16 mouse cellular contexts compared by ENCODE assay signal in genomic region chr1:19218221-19218620, GRCm38 (mm10). TPM values are rescaled to one million over a fixed set of nuclear protein-coding genes. Genes with fewer than 3 reads are reported as not detected.
DNase-seq lines count a peak whose midpoint lies in the region; ATAC-seq and TF ChIP-seq lines count a peak whose summit lies in the region.
"Had no signal": no experiment of that assay in that cellular context is flagged by ENCODE, and none has a peak within 500 bp of the region (broad histone marks: within the 10 kb centered on the region; RNA-seq: fewer than 3 reads in every experiment).

No protein-coding gene starts in this region.

- DNase-seq in kidney, adult 2 months, result peak; percentile 3
- DNase-seq in kidney, adult 18-20 months, result no peak
- DNase-seq in embryonic facial prominence, embryonic 14.5 days (ENCODE audit: low spot score), result no peak
- DNase-seq in right cerebral cortex, postnatal 14 days, result no peak
- no peak for DNase-seq in heart, adult 8-10 months (ENCODE audit: low spot score)
- DNase-seq: adrenal gland, postnatal 36 days; heart, adult 18-20 months; kidney, postnatal 36 days; liver; lung, adult 2 months had no signal

- no peak overlapping the region for H3K27ac ChIP-seq in kidney, adult 2 months (ENCODE audit: insufficient read depth, low read depth, low read length)
- H3K27ac ChIP-seq in embryonic facial prominence, embryonic 14.5 days (replicated peaks; ENCODE audit: low read depth, low read length), result peak overlapping the region; percentile 44; the same call in 1 of the 2 replicates
- H3K27ac ChIP-seq in midbrain, embryonic 12.5 days (replicated peaks), result 0 out of 2 replicates have a peak overlapping the region, but pooled peaks have one; percentile 15
- no peak overlapping the region for H3K27ac ChIP-seq in neural tube, embryonic 15.5 days (replicated peaks)
- H3K27ac ChIP-seq: forebrain, embryonic 10.5 days had no signal

- H3K4me3 ChIP-seq in kidney, adult 2 months (ENCODE audit: insufficient read depth, low read depth, low read length), result peak overlapping the region; percentile 3; the same call in 1 of the 2 replicates
- H3K4me3 ChIP-seq in embryonic facial prominence, embryonic 14.5 days (ENCODE audit: low read depth, low read length), result no peak overlapping the region; the same call in 1 of the 2 replicates
- H3K4me3 ChIP-seq in midbrain, embryonic 12.5 days, result peak overlapping the region; percentile 21
- no peak overlapping the region for H3K4me3 ChIP-seq in neural tube, embryonic 15.5 days (replicated peaks)

- H3K4me1 ChIP-seq in kidney, adult 2 months (ENCODE audit: control insufficient read depth, insufficient read depth, low read length), result no peaks in the 10 kb centered on the region
- no peaks in the 10 kb centered on the region for H3K4me1 ChIP-seq in embryonic facial prominence, embryonic 14.5 days (ENCODE audit: control insufficient read depth, insufficient read depth, low read length)
- no peaks in the 10 kb centered on the region; the same call in 1 of the 2 replicates for H3K4me1 ChIP-seq in midbrain, embryonic 12.5 days
- H3K4me1 ChIP-seq in neural tube, embryonic 15.5 days, result peaks cover 15% of the 10 kb centered on the region

- TF ChIP-seq POLR2A in kidney, adult 2 months (IDR thresholded peaks at IDR 0.05; ENCODE audit: low read depth, low read length), result no peak

- H3K27me3 ChIP-seq in kidney, adult 2 months (replicated peaks; ENCODE audit: control insufficient read depth, insufficient read depth, low read length), result 0 out of 2 replicates have a peak, but pooled peaks cover 1% of the 10 kb centered on the region
- H3K27me3 ChIP-seq in embryonic facial prominence, embryonic 14.5 days (replicated peaks; ENCODE audit: control insufficient read depth, insufficient read depth, low read length), result peaks cover 93% of the 10 kb centered on the region
- peaks cover 87% of the 10 kb centered on the region for H3K27me3 ChIP-seq in midbrain, embryonic 12.5 days
- H3K27me3 ChIP-seq in neural tube, embryonic 15.5 days (replicated peaks), result peaks cover 83% of the 10 kb centered on the region

- WGBS in kidney, adult 2 months, result 14% methylated on average over 7 of the region's 7 CpGs
- 31% methylated on average over 5 of the region's 7 CpGs for WGBS in embryonic facial prominence, embryonic 14.5 days
- 2% methylated on average over 7 of the region's 7 CpGs for WGBS in midbrain, embryonic 12.5 days
- 4% methylated on average over 7 of the region's 7 CpGs for WGBS in neural tube, embryonic 15.5 days

- H3K9ac ChIP-seq in embryonic facial prominence, embryonic 14.5 days (ENCODE audit: low read depth, low read length), result peak overlapping the region; percentile 37; the same call in 1 of the 2 replicates
- H3K9ac ChIP-seq in midbrain, embryonic 12.5 days (replicated peaks), result no peak overlapping the region
- no peak overlapping the region for H3K9ac ChIP-seq in neural tube, embryonic 15.5 days (replicated peaks)

- no peak for ATAC-seq in embryonic facial prominence, embryonic 14.5 days (ENCODE audit: low read depth)
- no peak for ATAC-seq in midbrain, embryonic 12.5 days (ENCODE audit: low FRiP score, low read depth)
- ATAC-seq in neural tube, embryonic 15.5 days (ENCODE audit: low FRiP score), result no peak
- ATAC-seq: intestine, embryonic 16.5 days had no signal

- H3K36me3 ChIP-seq in kidney, adult 2 months (ENCODE audit: control insufficient read depth, insufficient read depth, low read length), result no peaks in the 10 kb centered on the region; the same call in 1 of the 2 replicates
- H3K36me3 ChIP-seq in embryonic facial prominence, embryonic 14.5 days (ENCODE audit: control insufficient read depth, insufficient read depth, low read length), result no peaks in the 10 kb centered on the region
- H3K36me3 ChIP-seq in midbrain, embryonic 12.5 days, result no peaks in the 10 kb centered on the region
- H3K36me3 ChIP-seq in neural tube, embryonic 15.5 days, result no peaks in the 10 kb centered on the region
- H3K36me3 ChIP-seq: forebrain, embryonic 10.5 days had no signal

- TF ChIP-seq CTCF in kidney, adult 2 months (conservative IDR thresholded peaks at IDR 0.05; ENCODE audit: insufficient read depth, insufficient read length, low read depth, low read length), result no peak

- H3K9me3 ChIP-seq in embryonic facial prominence, embryonic 14.5 days (ENCODE audit: control insufficient read depth, low read length), result no peaks in the 10 kb centered on the region
- H3K9me3 ChIP-seq in midbrain, embryonic 12.5 days, result no peaks in the 10 kb centered on the region
- H3K9me3 ChIP-seq in neural tube, embryonic 15.5 days (replicated peaks), result no peaks in the 10 kb centered on the region
- H3K9me3 ChIP-seq: forebrain, embryonic 10.5 days had no signal

- peak overlapping the region; percentile 52 for H3K4me2 ChIP-seq in embryonic facial prominence, embryonic 14.5 days (ENCODE audit: low read depth, low read length)
- peak overlapping the region; percentile 30 for H3K4me2 ChIP-seq in midbrain, embryonic 12.5 days (replicated peaks)
- H3K4me2 ChIP-seq in neural tube, embryonic 15.5 days, result peak overlapping the region; percentile 19

RNA-seq across cellular contexts. Expression of gene Tfap2b, which starts 9.5 kb away (rescaled TPM):
- 36.0 and 44.2 TPM in 2 replicates for polyA plus RNA-seq in kidney, adult 2 months (2012; rRNA removed)
- polyA plus RNA-seq in embryonic facial prominence, embryonic 14.5 days (2014; fragmentation: Nextera tagmentation; extraction: Ambion mirVana), result 15.1 and 20.3 TPM in 2 replicates
- 93.3 and 100 TPM in 2 replicates for polyA plus RNA-seq in midbrain, embryonic 12.5 days (2016; fragmentation: Nextera tagmentation; extraction: Ambion mirVana)
- polyA plus RNA-seq in neural tube, embryonic 15.5 days (2015; fragmentation: Nextera tagmentation; extraction: Ambion mirVana), result 29.5 and 46.0 TPM in 2 replicates
- under 1 TPM in 1 of 4 experiments, not detected in 3; 0.03 TPM for total RNA-seq in heart, adult 8-10 months (2022)
- total RNA-seq: heart, adult 18-20 months; megakaryocyte, adult 5-6 weeks had no signal
- polyA plus RNA-seq: heart, postnatal 0 days; lung, adult 2 months had no signal

Comparison
In these comparisons a context has a peak if more than half of its experiments do, and no peak if none do; other contexts are left out.
1. H3K27ac ChIP-seq: peak in embryonic facial prominence, embryonic 14.5 days (single experiment) and midbrain, embryonic 12.5 days (single experiment); none in kidney, adult 2 months (single experiment) and neural tube, embryonic 15.5 days (single experiment).
2. H3K4me3 ChIP-seq: peak in kidney, adult 2 months (single experiment) and midbrain, embryonic 12.5 days (single experiment); none in embryonic facial prominence, embryonic 14.5 days (single experiment) and neural tube, embryonic 15.5 days (single experiment).
3. Peak in every context shown above with its lines, with median percentiles within 50 percentile points of each other: H3K4me2 ChIP-seq.